Mouse (Mus musculus) hindbrain, embryonic 11.5 days (tissue): ENCODE results near the gene Git2. TPM values are rescaled to one million over a fixed set of nuclear protein-coding genes. Genes with fewer than 3 reads are reported as not detected.

Source experiments
- ATAC-seq: fragments of 200-750 bp; cut with Nextera tagmentation; 2 replicates; pipeline ENCODE4 v1.8.0; 2017; ENCODE audit warnings: mild to moderate bottlenecking, moderate TSS enrichment, moderate library complexity; ENCODE audit not compliant: low FRiP score
- DNase-seq: peaks from one replicate; pipeline ENCODE4 v3.0.0-alpha.2; 2015; ENCODE audit warnings: low spot score
- H3K27ac ChIP-seq: fragments of 300-500 bp; sonication (generic); 2 replicates; pipeline ENCODE4 v1.5.1; 2014; ENCODE audit warnings: mild to moderate bottlenecking, low read depth, low read length
- H3K27me3 ChIP-seq: fragments of 300-500 bp; sonication (generic); 2 replicates; pipeline ENCODE4 v1.6.1; 2014; ENCODE audit warnings: mild to moderate bottlenecking, low read length, moderate library complexity, mixed read lengths; ENCODE audit not compliant: control insufficient read depth, insufficient read depth
- H3K36me3 ChIP-seq: fragments of 300-500 bp; sonication (generic); 2 replicates; pipeline ENCODE4 v1.6.1; 2014; ENCODE audit warnings: mild to moderate bottlenecking, low read length, moderate library complexity, mixed read lengths; ENCODE audit not compliant: control insufficient read depth, insufficient read depth
- H3K4me1 ChIP-seq: fragments of 300-500 bp; sonication (generic); replicated peaks from 2 replicates; pipeline ENCODE4 v1.6.1; 2014; ENCODE audit warnings: low read length, mixed read lengths; ENCODE audit not compliant: control insufficient read depth, insufficient read depth
- H3K4me2 ChIP-seq: fragments of 300-500 bp; sonication (generic); replicated peaks from 2 replicates; pipeline ENCODE4 v1.6.1; 2014; ENCODE audit warnings: mild to moderate bottlenecking, low read depth, low read length
- H3K4me3 ChIP-seq: fragments of 300-500 bp; sonication (generic); 2 replicates; pipeline ENCODE4 v1.5.1; 2014; ENCODE audit warnings: low read depth, low read length
- H3K9ac ChIP-seq: fragments of 300-500 bp; sonication (generic); 2 replicates; pipeline ENCODE4 v1.6.1; 2014; ENCODE audit warnings: low read depth, low read length
- H3K9me3 ChIP-seq: fragments of 300-500 bp; sonication (generic); 2 replicates; pipeline ENCODE4 v1.6.1; 2016; ENCODE audit warnings: low read length; ENCODE audit not compliant: control insufficient read depth
- WGBS: fragments of 180-500 bp; shearing (Covaris S2); extraction: QIAGEN DNeasy Blood & Tissue Kit; methylation state at CpG from one replicate; pipeline ENCODE4 v1.1.7; 2014; 5-methylcytosine and 5-hydroxymethylcytosine counted together
- polyA plus RNA-seq: library from polyadenylated mRNA; unstranded; fragments of >200 nt; fragmentation: Nextera tagmentation; extraction: Ambion mirVana; gene quantifications from 2 replicates; pipeline ENCODE4 v1.2.1, GENCODE M21; 2014

Git2 gene
- polyA plus RNA-seq, 1 experiment from 2014 or later, result 42.2 TPM

GRCm38 (mm10) chr5:114742998-114743696 lies 32.2 kb downstream of the Git2 start:
- no peak overlapping the region for H3K4me2 ChIP-seq
- no peaks in the 10 kb centered on the region for H3K27me3 ChIP-seq
- H3K4me1 ChIP-seq, result no peaks in the 10 kb centered on the region
- WGBS, result 94% methylated on average over 13 of the region's 13 CpGs
- DNase-seq, result no peak
- H3K9me3 ChIP-seq, result no peaks in the 10 kb centered on the region
- no peak overlapping the region for H3K4me3 ChIP-seq
- H3K27ac ChIP-seq, result no peak overlapping the region
- peaks cover 12% of the 10 kb centered on the region for H3K36me3 ChIP-seq
- H3K9ac ChIP-seq, result no peak overlapping the region
- no peak for ATAC-seq

DNA sequence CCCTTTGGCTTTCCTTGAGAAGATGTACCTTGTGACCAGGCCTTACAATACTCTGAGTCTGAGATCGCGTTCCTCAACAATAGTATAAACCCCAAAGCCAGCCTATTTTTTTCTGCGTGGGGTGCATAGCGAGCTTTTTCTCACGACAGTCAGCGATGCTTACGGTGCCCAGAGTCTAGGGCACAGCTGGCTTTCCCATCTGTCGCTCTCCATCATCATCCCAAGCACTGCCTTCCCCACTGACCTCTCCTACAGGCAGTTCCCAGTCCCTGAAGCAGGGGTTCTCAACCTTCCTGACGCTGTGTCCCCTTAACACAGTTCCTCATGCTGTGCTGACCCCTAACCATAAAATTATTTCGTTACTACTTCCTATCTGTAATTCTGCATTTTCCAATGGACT lies 32.7 kb downstream of the Git2 start:
- H3K9ac ChIP-seq, result no peak overlapping the region
- H3K36me3 ChIP-seq, result peaks cover 12% of the 10 kb centered on the region
- DNase-seq, result no peak
- H3K9me3 ChIP-seq, result no peaks in the 10 kb centered on the region
- no peaks in the 10 kb centered on the region for H3K27me3 ChIP-seq
- H3K4me2 ChIP-seq, result no peak overlapping the region
- H3K4me1 ChIP-seq, result no peaks in the 10 kb centered on the region
- no peak overlapping the region for H3K4me3 ChIP-seq
- 92% methylated on average over 10 of the region's 10 CpGs for WGBS
- no peak for ATAC-seq
- no peak overlapping the region for H3K27ac ChIP-seq

- Histone ChIP-seq H3K4me3 (no peak overlapping the region), H3K4me1 (no peaks in the 10 kb centered on the region), H3K36me3 (peaks cover 16% of the 10 kb centered on the region), H3K9ac (no peak overlapping the region), H3K27me3 (no peaks in the 10 kb centered on the region), H3K9me3 (no peaks in the 10 kb centered on the region), H3K27ac (no peak overlapping the region), H3K4me2 (no peak overlapping the region)
- ATAC-seq (no peak), DNase-seq (no peak)
- 78% methylated on average over 4 of the region's 4 CpGs for WGBS
These were observed 34.7 kb downstream of the Git2 start for GRCm38 (mm10) chr5:114740595-114740994.

- no peaks in the 10 kb centered on the region for H3K4me1 ChIP-seq
- no peaks in the 10 kb centered on the region for H3K9me3 ChIP-seq
- peaks cover 7% of the 10 kb centered on the region for H3K36me3 ChIP-seq
- H3K27ac ChIP-seq, result no peak overlapping the region
- H3K4me3 ChIP-seq, result no peak overlapping the region
- 82% methylated on average over 12 of the region's 12 CpGs for WGBS
- no peak overlapping the region for H3K9ac ChIP-seq
- ATAC-seq, result no peak
- no peak for DNase-seq
- no peak overlapping the region for H3K4me2 ChIP-seq
- H3K27me3 ChIP-seq, result no peaks in the 10 kb centered on the region
These were observed 36.5 kb downstream of the Git2 start for GRCm38 (mm10) chr5:114738707-114739241.

GRCm38 (mm10) chr5:114737090-114737887 lies 38.0 kb downstream of the Git2 start:
- Histone ChIP-seq H3K27ac (no peak overlapping the region), H3K36me3 (peaks cover 7% of the 10 kb centered on the region), H3K27me3 (no peaks in the 10 kb centered on the region), H3K4me3 (no peak overlapping the region), H3K4me1 (no peaks in the 10 kb centered on the region), H3K9ac (no peak overlapping the region), H3K4me2 (no peak overlapping the region), H3K9me3 (no peaks in the 10 kb centered on the region)
- no peak for ATAC-seq
- no peak for DNase-seq
- WGBS, result 87% methylated on average over 21 of the region's 21 CpGs

- Histone ChIP-seq H3K9me3 (no peaks in the 10 kb centered on the region), H3K27ac (no peak overlapping the region), H3K4me1 (no peaks in the 10 kb centered on the region), H3K4me2 (no peak overlapping the region), H3K27me3 (no peaks in the 10 kb centered on the region), H3K4me3 (no peak overlapping the region), H3K36me3 (peaks cover 7% of the 10 kb centered on the region; the same call in 1 of the 2 replicates), H3K9ac (no peak overlapping the region)
- no peak for DNase-seq
- WGBS, result 96% methylated on average over 15 of the region's 15 CpGs
- ATAC-seq, result no peak
These were observed 41.7 kb downstream of the Git2 start for GRCm38 (mm10) chr5:114733606-114734005.

DNA sequence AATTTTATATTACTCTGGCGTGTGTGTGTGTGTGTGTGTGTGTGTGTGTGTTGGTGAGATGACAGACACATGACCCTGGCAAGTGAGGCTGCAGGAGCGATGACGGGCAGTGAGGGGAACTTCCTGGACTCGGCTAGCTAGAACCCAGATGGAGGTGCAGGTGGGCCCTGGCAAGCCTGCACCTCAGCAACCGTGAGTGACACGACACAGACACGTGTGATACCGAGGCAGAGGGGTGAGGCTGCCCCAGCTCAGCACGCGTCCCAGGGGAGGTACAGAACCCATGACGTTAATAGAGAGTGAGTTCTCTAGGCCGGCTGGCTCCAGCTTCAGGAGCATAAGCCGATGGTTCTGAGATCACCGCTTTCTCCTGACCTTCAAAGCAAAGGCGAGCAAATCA lies 43.3 kb downstream of the Git2 start:
- ATAC-seq (no peak), DNase-seq (no peak)
- no peak overlapping the region for H3K9ac ChIP-seq
- 91% methylated on average over 15 of the region's 15 CpGs for WGBS
- no peaks in the 10 kb centered on the region for H3K27me3 ChIP-seq
- no peaks in the 10 kb centered on the region for H3K9me3 ChIP-seq
- H3K4me1 ChIP-seq, result no peaks in the 10 kb centered on the region
- no peak overlapping the region for H3K4me2 ChIP-seq
- peaks cover 4% of the 10 kb centered on the region; the same call in 1 of the 2 replicates for H3K36me3 ChIP-seq
- no peak overlapping the region for H3K27ac ChIP-seq
- H3K4me3 ChIP-seq, result no peak overlapping the region

DNA sequence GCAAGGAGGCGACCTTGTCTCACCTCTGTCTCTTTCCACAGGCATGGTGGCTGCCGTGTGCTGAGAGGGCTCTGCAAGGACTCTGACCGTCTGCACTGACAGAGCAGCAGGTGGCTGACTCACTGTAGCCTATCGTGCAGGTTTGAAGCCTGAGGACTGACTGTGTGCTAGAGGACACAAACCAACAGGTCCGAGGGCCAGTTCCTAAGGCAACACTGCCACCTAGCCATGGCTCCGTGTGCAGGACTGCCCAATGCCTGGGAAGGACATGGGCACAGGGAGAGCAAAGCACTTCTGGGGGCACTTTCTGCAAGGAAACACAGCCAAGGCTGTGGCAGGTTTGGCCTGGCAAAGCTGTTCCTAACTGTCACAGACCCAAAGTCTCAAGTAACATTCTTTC lies 43.8 kb downstream of the Git2 start:
- Histone ChIP-seq H3K27ac (no peak overlapping the region), H3K9ac (no peak overlapping the region), H3K4me2 (no peak overlapping the region), H3K4me3 (no peak overlapping the region), H3K4me1 (no peaks in the 10 kb centered on the region), H3K9me3 (no peaks in the 10 kb centered on the region), H3K36me3 (0 out of 2 replicates have a peak, but pooled peaks cover 2% of the 10 kb centered on the region), H3K27me3 (no peaks in the 10 kb centered on the region)
- DNase-seq (no peak), ATAC-seq (no peak)
- 64% methylated on average over 6 of the region's 6 CpGs for WGBS
